Mouse (Mus musculus) right cerebral cortex, postnatal 10 days (tissue): ENCODE measurements at regions not wholly inside any gene's neighbourhood (a gene's known extent, or its start where the extent isn't known, plus 50 kb on each side); places are given as distances from the start of the nearest gene placed in this dataset.

ENCODE experiments used
- DNase-seq, 2 experiments: peaks; one replicate each; pipeline ENCODE4 v3.0.0; 2021; ENCODE audit warnings: low spot score in 2 of 2

DNA sequence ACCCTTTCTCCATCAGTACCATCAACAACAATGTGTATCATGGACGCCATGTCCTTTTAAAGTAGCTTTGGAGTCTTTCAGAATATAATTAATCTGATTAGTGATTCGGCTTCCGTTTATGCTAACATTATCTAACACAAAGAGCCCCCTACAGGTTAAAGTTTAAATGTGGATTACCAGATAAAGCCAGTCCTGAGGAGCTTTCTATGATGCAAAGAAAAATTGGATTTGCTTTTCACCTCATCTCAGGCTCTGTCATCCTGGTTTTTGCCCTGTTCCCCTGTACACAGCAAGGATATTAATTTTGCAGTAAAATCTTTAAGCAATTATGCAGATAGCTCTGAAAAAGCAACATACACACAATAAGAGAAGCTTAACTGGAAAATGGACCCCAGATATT lies 412.7 kb upstream of the Tbc1d2b start:
- no peak for DNase-seq

DNA sequence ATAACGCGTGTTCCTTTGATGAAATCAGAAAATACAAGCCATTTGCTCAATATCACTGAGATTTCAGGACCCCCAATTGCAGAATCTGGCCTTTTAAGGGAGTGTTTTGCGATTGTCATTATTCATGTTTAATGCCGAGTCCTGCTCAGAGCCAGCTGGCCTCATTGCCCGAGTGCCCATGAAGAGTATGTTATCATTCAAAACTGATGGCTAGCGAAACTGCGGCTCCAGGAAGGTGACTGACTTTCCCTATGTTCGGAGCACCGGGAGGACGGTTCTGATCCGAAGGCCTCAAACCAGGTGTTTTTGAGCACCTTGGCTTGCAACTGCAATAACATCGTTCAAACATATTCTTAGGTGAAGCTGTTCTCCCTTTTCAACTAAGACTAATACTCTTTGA lies 419.5 kb upstream of the Tbc1d2b start:
- DNase-seq: no peak

- DNase-seq: no peak
Observed at GRCm38 (mm10) chr9:90691137-90691536, 420.5 kb upstream of the Tbc1d2b start.

GRCm38 (mm10) chr9:90691676-90692661 lies 421.4 kb upstream of the Tbc1d2b start:
- DNase-seq: no peak

DNA sequence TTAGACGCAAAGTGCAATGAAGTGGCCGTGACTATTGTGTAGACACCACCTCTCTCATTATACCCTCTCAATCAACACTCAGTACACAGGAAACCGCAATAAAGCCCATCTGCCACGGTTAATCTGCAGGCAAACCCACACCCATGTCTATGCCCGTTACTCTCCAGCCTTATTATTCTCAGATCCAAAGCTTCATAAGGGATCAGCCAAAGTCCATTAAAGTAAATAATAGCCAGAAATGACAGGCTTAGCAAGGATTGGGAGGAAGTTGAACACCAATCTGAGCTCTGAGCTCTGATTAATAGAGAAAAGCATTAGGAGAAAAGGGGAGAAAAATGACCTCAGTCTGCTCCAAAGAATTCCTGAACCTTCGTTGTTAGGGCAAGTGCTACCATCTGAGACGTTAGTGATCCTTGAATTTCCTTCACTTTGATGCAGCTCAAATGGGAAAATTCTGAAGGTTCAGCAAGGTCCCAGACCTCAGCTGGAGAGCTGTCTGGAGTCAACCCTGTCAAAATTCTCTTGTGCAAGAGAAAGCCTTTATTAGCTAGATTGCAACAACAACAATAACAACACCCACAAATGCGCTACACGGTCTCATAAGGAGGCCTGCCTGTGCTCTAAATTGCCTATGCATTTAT lies 422.5 kb upstream of the Tbc1d2b start:
- no peak for DNase-seq

GRCm38 (mm10) chr9:90694051-90694645 lies 423.5 kb upstream of the Tbc1d2b start:
- DNase-seq: no peak

GRCm38 (mm10) chr9:90695693-90696092 lies 425.1 kb upstream of the Tbc1d2b start:
- no peak for DNase-seq

GRCm38 (mm10) chr9:90697279-90698000 lies 426.8 kb upstream of the Tbc1d2b start:
- DNase-seq: no peak

- DNase-seq: no peak
Observed at GRCm38 (mm10) chr9:90698439-90698838, 427.8 kb upstream of the Tbc1d2b start.

DNA sequence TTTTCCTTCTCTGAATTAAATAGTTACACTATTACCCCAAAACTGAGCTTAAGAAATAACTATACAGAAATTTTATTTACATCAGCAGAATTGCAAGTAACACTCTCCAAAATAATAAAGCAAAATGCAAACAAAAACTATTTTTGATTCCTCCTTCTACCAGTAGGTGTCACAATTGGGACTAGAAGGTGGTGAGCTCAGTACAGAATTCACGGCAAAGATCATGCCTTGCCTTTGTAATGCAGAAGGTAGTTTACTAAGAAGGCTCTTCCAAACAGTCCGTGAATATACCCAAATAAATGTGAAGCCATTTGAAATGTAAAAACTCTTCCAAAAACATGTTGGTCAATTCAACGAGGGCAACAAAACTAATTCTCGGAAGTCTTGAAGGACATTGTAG lies 428.5 kb upstream of the Tbc1d2b start:
- DNase-seq: peak in 1 of 2 experiments; percentile 24

GRCm38 (mm10) chr9:90700236-90701179 lies 429.9 kb upstream of the Tbc1d2b start:
- peak; percentile 31 to 34 for DNase-seq

DNA sequence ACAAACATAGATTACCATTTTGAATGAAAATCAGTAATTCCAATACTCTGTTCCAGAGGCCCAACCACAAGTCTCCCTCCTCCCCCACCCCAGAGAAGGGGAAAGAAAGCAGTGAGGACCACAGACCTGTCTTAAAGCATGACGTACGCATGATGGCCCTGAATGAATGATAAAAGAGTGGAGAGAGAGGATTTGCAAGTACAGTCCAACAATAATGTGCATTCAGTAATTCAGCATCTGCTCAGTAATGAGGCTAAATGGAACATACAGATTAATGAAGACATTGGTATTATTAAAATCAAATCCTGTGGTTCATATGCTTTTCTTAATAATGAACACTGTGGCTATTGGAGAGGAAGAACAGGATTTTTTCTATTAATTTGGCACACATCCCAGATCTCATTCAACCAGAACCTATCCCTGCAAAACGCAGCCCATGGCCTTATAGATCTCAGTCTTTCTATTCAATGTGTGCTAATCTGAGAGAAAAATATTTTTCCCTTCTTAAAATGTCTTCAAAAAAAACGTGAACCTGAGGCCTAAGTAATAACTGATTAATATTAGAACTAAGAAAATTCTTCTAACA lies 430.7 kb upstream of the Tbc1d2b start:
- no peak for DNase-seq

DNA sequence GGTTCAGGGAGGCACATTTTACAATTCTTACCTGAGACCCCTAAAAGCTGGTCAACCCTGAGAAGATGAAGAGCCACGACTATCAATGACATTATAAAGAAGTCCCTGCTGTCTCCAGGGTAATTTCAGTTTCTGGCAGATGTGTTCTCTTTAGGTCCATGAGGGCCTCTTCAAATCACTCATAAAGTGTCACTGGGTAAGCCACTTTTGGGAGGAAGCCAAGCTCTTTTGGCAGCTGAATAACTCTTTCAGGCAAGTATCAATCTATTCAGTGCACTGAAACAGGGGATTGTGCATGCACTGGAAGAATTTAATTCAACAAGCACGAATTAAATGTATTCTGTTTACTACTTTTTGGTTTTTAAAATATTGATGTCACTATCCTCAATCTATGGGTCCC lies 443.1 kb upstream of the Tbc1d2b start:
- peak; percentile 25 to 28 for DNase-seq

GRCm38 (mm10) chr9:90731450-90731849 lies 460.8 kb upstream of the Tbc1d2b start:
- no peak for DNase-seq

GRCm38 (mm10) chr9:90757175-90757574 lies 486.6 kb upstream of the Tbc1d2b start:
- DNase-seq: no peak

DNA sequence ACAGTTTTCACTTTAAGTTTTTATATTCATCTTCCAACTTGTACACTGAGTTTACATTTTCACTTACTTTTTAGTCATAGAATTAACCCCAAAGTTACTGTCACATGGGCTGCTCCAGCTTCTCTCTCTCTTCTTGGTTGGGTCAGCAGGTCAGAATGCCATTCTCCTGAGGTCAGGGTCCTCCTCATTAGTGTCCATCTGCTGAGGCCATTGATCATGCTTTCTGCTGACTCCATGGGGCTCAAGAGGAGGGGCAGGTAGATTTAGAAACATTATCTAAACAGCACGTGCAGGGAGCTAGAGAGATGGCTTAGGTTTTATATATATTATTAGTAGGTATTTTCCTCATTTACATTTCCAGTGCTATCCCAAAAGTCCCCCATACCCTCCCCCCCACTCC lies 503.7 kb upstream of the Tbc1d2b start:
- DNase-seq: no peak

GRCm38 (mm10) chr9:90789545-90789944 lies 518.9 kb upstream of the Tbc1d2b start:
- no peak for DNase-seq

- no peak for DNase-seq
Observed at GRCm38 (mm10) chr9:90791871-90792270, 521.3 kb upstream of the Tbc1d2b start.

- no peak for DNase-seq
Observed at GRCm38 (mm10) chr9:90816844-90817243, 545.4 kb upstream of the Zic4 start.

- no peak for DNase-seq
Observed at GRCm38 (mm10) chr9:90823574-90824280, 538.5 kb upstream of the Zic4 start.
